Mouse (Mus musculus) frontal cortex, postnatal 36 days (tissue): ENCODE data around the gene Afp.

Experiments used
- DNase-seq, 2 experiments: peaks; one replicate each; pipeline ENCODE4 v3.0.0; 2022; ENCODE audit warnings: low spot score in 2 of 2

Gene Afp

DNA sequence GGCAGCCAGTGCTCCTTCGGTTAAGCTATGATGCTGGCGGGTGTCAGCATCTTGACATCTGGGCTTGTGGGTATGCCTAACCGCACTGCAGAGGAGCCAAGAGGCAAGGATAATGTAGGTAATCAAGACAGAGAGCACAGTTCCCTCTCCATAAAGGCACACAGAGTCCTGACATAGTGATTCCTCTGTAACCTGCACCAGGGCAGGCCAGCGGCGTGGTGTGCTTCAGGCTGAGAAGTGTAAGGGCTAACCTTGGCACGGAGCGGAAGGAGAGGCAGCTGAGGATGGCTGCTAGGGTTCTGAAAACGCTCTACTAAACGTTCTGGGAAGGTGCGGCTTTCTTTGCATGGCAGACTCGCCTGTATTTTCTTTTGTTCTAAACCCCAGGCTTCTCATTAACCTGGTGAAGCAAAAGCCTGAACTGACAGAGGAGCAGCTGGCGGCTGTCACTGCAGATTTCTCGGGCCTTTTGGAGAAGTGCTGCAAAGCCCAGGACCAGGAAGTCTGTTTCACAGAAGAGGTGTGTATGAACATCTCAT is 16.9 kb downstream of the Afp start:
- DNase-seq: no peak

DNA sequence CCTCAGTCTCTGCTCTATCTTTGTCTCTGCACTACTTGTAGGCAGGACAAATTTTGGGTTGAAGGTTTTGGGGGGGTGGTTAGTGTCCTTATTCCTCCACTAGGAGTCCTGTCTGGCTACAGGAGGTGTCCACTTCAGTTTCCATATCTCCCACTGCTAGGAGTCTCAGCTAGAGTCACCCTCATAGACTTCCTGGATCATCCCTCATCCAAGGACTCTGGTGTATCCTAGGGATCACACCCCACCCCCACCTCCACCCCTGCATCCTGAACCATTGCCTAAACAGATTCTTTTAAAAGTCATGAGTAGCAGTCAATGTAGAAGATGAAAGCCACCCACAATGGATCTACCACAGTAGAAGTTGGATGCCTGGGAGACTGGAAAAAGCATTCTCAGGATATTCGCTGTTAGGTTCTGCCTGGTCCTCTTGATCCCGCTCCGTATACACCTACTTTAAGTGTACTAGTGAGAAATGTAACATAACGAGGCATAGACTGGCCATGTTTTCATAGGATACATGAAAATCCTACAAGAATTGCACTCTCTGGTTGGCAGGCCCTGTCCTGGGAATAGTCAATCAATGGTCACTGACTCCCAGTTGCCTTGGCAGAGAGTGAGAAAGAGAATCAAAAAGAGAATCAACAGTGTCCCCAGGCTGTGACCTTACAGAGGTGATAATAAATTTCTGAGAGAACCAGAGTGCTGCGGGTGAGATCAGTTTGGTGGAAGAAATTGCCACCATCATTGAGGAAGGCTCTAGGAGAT is 19.5 kb downstream of the Afp start:
- DNase-seq: no peak

DNA sequence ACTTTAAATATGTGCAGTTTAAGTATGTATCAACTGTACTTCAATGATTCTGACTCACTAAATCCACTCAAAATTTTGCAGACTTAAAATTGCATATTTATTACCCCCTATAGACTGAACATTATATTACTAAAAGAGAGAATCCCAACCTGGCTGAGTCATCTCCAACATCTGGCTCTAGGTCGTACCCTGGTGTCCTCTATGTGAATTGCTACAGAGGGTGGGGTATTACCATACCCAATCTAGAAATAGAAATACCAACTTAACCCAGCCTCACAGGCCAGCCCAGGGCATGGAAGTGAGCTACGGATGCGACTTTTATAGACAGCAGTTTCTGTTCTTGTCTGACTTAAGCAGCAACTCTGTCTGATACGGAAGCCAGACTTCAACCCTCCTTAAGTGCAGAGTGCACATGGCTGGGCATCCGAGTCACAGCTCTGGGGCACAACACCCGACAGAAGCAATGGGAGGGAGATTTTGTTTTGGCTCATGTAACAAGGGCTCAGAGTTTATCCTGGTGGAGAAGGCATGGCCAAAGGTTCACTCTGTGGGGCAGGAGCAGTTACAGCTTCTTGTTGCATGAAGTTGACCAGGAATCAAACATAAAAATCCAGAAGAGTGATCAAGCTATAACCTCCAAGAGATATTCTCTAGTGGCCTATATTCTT is 21.9 kb downstream of the Afp start:
- no peak for DNase-seq

DNA sequence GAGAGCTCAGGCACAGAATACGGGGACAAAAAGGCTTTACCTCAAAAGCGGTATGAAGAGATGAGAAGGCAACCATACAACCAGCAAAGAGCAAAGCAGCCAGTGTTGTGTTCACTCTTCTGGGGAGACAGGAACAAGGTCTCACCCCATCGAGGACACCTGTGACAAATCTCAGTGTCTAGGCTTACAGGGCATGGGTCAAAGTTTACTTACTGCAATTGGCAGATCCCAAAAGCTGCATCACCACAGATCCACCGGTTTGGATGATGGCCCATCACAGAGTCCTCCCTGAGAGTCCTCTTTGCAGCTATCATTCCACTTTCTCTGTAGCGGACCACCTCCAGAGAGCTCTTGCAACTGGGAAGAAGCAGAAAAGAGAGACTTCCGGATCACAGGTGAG is 25.0 kb downstream of the Afp start:
- no peak for DNase-seq

DNA sequence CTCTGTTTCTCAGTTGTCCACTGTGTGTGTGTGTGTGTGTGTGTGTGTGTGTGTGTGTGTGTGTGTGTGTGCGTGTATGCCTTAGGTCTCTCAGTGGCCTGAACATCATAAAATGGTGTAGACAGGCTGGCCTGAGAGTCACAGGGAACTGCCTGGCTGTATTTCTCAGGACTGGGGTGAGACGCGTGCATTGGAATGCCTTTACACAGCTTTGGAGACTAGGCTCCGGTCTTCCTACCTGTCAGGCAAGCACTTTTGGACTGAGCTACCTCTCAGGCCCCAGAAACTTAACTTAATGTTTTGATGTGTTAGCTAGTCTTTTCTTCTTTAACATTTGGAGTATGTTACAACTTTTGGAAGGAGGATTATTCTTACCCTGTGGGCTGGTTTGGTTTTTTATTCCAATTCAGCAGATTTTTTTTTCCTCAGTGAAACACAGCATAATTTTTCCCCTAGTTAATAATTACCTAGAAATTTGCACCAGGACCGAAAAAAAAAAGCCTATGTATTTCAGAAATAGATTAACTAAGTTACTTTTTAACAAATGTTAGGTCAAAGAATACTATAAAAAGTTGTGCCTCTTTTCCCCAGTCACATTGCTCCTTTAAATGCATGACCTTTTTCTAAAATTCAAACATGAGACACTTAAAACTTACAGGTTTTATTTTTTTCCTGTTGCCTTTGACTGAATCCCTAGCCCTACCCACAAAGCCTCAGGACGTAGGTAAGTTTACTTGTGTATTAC is 28.0 kb downstream of the Afp start, which contains the start of gene Afm:
Gene Afm, plus strand, starts transcription at position 577 of the 745 bp plus-strand sequence.
- no peak for DNase-seq

DNA sequence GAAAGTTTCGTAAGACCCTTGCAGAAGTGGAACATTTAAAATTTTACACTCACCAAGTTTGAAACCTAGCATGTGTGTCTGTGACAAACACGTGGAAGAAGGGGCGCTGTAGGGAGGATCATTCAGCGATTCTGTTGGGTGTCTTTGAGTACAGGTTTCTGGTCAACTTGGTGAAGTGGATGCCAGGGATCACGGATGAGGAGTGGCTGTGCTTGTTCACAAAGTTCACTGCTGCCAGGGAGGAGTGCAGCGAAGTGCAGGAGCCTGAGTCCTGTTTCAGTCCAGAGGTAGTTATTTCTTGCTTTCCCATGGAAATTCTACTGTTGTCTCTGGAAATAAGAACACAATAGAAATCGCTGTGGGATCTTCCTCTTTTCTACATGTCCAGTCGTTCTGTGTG is 60.7 kb downstream of the Afp start:
- no peak for DNase-seq

DNA sequence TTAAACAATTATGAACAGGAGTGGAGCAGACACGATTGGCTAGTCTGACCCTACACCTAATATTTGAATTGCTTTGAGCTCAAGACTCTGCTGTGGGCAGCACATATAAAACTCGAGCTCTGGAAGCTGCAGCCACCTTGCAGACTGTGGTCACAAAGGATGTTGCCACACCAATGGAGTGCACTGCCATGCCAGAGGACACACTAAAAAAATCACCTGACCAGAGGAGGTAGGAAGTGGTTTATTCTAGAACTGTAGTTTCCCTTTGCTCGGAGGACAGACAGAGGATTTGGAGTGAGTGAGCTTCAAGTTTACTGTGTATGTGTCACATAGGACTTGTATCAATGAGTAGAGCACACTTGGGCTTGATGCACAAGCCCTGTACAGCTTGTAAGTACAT is 65.5 kb downstream of the Afp start:
- DNase-seq: no peak
